Mouse (Mus musculus) intestine, embryonic 16.5 days (tissue): ENCODE results near the gene Cfap97d2. TPM values are rescaled to one million over a fixed set of nuclear protein-coding genes. Genes with fewer than 3 reads are reported as not detected.
A peak's percentile ranks its signal among the peaks of the same experiment; 100 is the strongest.

Source experiments
- ATAC-seq: fragments of 200-750 bp; cut with Nextera tagmentation; 2 replicates; pipeline ENCODE4 v1.8.0; 2017; ENCODE audit warnings: moderate TSS enrichment, moderate library complexity
- H3K27ac ChIP-seq: fragments of 300-500 bp; sonication (generic); 2 replicates; pipeline ENCODE4 v1.5.1; 2014; ENCODE audit warnings: mild to moderate bottlenecking, low read length
- H3K27me3 ChIP-seq: fragments of 300-500 bp; sonication (generic); replicated peaks from 2 replicates; pipeline ENCODE4 v1.6.1; 2014; ENCODE audit warnings: low read length, control low read depth, mixed read lengths; ENCODE audit not compliant: control insufficient read depth, insufficient read depth
- H3K36me3 ChIP-seq: fragments of 300-500 bp; sonication (generic); 2 replicates; pipeline ENCODE4 v1.6.1; 2014; ENCODE audit warnings: low read length, control low read depth; ENCODE audit not compliant: control insufficient read depth, insufficient read depth
- H3K4me1 ChIP-seq: fragments of 300-500 bp; sonication (generic); 2 replicates; pipeline ENCODE4 v1.6.1; 2014; ENCODE audit warnings: low read length, control low read depth, mixed read lengths; ENCODE audit not compliant: control insufficient read depth, insufficient read depth
- H3K4me2 ChIP-seq: fragments of 300-500 bp; sonication (generic); 2 replicates; pipeline ENCODE4 v1.6.1; 2014; ENCODE audit warnings: low read depth, low read length, control low read depth
- H3K4me3 ChIP-seq: fragments of 300-500 bp; sonication (generic); 2 replicates; pipeline ENCODE4 v1.5.1; 2014; ENCODE audit warnings: mild to moderate bottlenecking, low read length
- H3K9ac ChIP-seq: fragments of 300-500 bp; sonication (generic); 2 replicates; pipeline ENCODE4 v1.6.1; 2014; ENCODE audit warnings: low read depth, low read length
- H3K9me3 ChIP-seq: fragments of 300-500 bp; sonication (generic); 2 replicates; pipeline ENCODE4 v1.6.1; 2016; ENCODE audit warnings: low read length, control low read depth; ENCODE audit not compliant: control insufficient read depth
- WGBS: fragments of 180-500 bp; shearing (Covaris S2); extraction: QIAGEN DNeasy Blood & Tissue Kit; methylation state at CpG from one replicate; pipeline ENCODE4 v1.1.7; 2014; 5-methylcytosine and 5-hydroxymethylcytosine counted together
- polyA plus RNA-seq: library from polyadenylated mRNA; unstranded; fragments of >200 nt; fragmentation: Nextera tagmentation; extraction: Ambion mirVana; gene quantifications from 2 replicates; pipeline ENCODE4 v1.2.1, GENCODE M21; 2015

Gene Cfap97d2
- polyA plus RNA-seq, 1 experiment from 2014 or later, result 0.18 TPM

DNA sequence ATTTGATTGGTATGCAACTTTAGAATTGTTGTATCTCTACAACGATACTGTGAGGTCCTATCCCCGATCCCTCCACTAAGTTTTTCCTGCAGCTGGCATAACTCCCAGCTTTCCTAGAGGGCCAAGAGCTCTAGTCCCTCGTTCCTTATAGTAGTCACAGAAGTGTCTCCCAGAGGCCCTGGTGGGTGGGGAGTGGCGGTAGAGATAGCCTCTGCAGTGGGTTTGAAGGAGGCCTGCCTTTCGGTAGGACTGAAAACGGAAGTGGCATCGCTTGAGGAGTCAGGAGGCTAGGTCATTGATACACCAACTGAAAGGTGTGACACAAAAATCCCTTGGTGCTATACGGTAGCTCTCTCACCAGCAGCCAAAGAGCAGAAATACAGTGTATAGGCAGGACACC lies 27.5 kb upstream of the Cfap97d2 start:
- Histone ChIP-seq H3K4me2 (peak overlapping the region; percentile 66), H3K4me1 (peaks cover 15% of the 10 kb centered on the region), H3K4me3 (peak overlapping the region; percentile 78), H3K27me3 (0 out of 2 replicates have a peak, but pooled peaks cover 3% of the 10 kb centered on the region), H3K9me3 (no peaks in the 10 kb centered on the region), H3K36me3 (no peaks in the 10 kb centered on the region), H3K9ac (peak overlapping the region; percentile 34), H3K27ac (no peak overlapping the region)
- no peak for ATAC-seq
- WGBS, result 45% methylated on average over 8 of the region's 8 CpGs

DNA sequence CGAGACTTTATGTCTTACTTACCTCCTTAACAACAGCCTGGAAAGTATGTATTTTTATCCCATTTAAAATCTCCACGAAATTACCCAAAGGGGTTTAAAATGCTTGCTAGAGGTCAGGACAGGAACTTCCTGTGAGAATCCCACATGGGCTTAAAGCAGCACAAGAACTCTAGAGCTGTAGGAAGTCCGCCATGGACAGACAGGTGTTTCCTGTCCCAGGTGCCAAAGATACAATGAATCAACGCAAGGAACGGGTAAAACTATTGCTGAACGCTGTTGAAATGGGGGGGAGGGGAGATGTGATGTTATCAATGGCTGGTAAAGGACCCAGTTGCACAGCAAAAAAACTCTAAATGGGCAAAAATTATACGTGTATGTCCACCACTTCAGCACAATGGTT lies 21.6 kb upstream of the Cfap97d2 start:
- ATAC-seq, result no peak
- H3K27ac ChIP-seq, result no peak overlapping the region

GRCm38 (mm10) chr8:13685674-13686314 lies 19.9 kb upstream of the Cfap97d2 start:
- H3K27me3 ChIP-seq, result no peaks in the 10 kb centered on the region
- H3K4me2 ChIP-seq, result no peak overlapping the region
- H3K36me3 ChIP-seq, result no peaks in the 10 kb centered on the region
- ATAC-seq, result no peak
- peaks cover 3% of the 10 kb centered on the region for H3K4me1 ChIP-seq
- WGBS, result 88% methylated on average over 16 of the region's 16 CpGs
- no peak overlapping the region for H3K27ac ChIP-seq
- no peak overlapping the region for H3K4me3 ChIP-seq
- no peak overlapping the region for H3K9ac ChIP-seq
- H3K9me3 ChIP-seq, result no peaks in the 10 kb centered on the region

More for the DNA sequence above, 21.6 kb upstream of the Cfap97d2 start:
- Histone ChIP-seq H3K4me2 (no peak overlapping the region), H3K4me1 (peaks cover 3% of the 10 kb centered on the region), H3K9ac (no peak overlapping the region), H3K27me3 (0 out of 2 replicates have a peak, but pooled peaks cover 3% of the 10 kb centered on the region), H3K9me3 (no peaks in the 10 kb centered on the region), H3K36me3 (no peaks in the 10 kb centered on the region), H3K4me3 (no peak overlapping the region)
- WGBS, result 41% methylated on average over 7 of the region's 7 CpGs

GRCm38 (mm10) chr8:13686426-13686825 lies 19.3 kb upstream of the Cfap97d2 start:
- Histone ChIP-seq H3K36me3 (no peaks in the 10 kb centered on the region), H3K27ac (no peak overlapping the region), H3K4me3 (no peak overlapping the region), H3K4me2 (no peak overlapping the region), H3K27me3 (no peaks in the 10 kb centered on the region), H3K9me3 (no peaks in the 10 kb centered on the region), H3K9ac (no peak overlapping the region), H3K4me1 (peaks cover 3% of the 10 kb centered on the region)
- 56% methylated on average over 7 of the region's 7 CpGs for WGBS
- no peak for ATAC-seq

- H3K27me3 ChIP-seq, result no peaks in the 10 kb centered on the region
- H3K9ac ChIP-seq, result no peak overlapping the region
- no peak overlapping the region for H3K4me3 ChIP-seq
- H3K4me2 ChIP-seq, result no peak overlapping the region
- WGBS, result 91% methylated on average over 8 of the region's 8 CpGs
- no peak for ATAC-seq
- no peaks in the 10 kb centered on the region for H3K36me3 ChIP-seq
- H3K27ac ChIP-seq, result no peak overlapping the region
- peaks cover 3% of the 10 kb centered on the region for H3K4me1 ChIP-seq
- H3K9me3 ChIP-seq, result no peaks in the 10 kb centered on the region
Observed at GRCm38 (mm10) chr8:13687101-13687717, 18.5 kb upstream of the Cfap97d2 start.

- Histone ChIP-seq H3K4me1 (peaks cover 3% of the 10 kb centered on the region), H3K9ac (0 out of 2 replicates have a peak overlapping the region, but pooled peaks have one; percentile 10), H3K9me3 (no peaks in the 10 kb centered on the region), H3K36me3 (no peaks in the 10 kb centered on the region), H3K27ac (no peak overlapping the region), H3K4me2 (no peak overlapping the region), H3K27me3 (no peaks in the 10 kb centered on the region), H3K4me3 (no peak overlapping the region)
- no peak for ATAC-seq
- 82% methylated on average over 4 of the region's 4 CpGs for WGBS
Observed at GRCm38 (mm10) chr8:13687941-13688340, 17.7 kb upstream of the Cfap97d2 start.

- no peak overlapping the region for H3K4me3 ChIP-seq
- no peaks in the 10 kb centered on the region for H3K27me3 ChIP-seq
- H3K36me3 ChIP-seq, result no peaks in the 10 kb centered on the region
- H3K9me3 ChIP-seq, result no peaks in the 10 kb centered on the region
- peaks cover 3% of the 10 kb centered on the region for H3K4me1 ChIP-seq
- no peak overlapping the region for H3K4me2 ChIP-seq
- no peak for ATAC-seq
- no peak overlapping the region for H3K27ac ChIP-seq
- 46% methylated on average over 6 of the region's 6 CpGs for WGBS
- H3K9ac ChIP-seq, result no peak overlapping the region
Observed at GRCm38 (mm10) chr8:13688461-13688860, 17.2 kb upstream of the Cfap97d2 start.

DNA sequence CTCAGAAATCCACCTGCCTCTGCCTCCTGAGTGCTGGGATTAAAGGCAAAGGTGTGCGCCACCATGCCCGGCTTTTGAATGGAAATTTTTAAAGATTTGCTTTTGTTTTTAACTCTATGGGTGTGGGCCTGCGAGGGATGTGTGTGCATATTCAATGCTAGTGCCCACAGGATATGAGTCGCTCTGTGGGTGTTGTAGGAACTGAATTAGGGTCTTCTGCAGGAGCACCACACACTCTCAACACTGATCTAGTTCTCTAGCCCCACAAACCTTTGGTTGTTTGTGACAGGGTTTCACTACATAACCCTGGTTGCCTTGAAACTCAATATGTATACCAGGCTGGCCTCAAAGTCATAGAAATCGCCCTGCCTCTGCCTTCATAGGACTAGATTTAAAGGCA lies 16.4 kb upstream of the Cfap97d2 start:
- Histone ChIP-seq H3K4me1 (peaks cover 3% of the 10 kb centered on the region), H3K9me3 (no peaks in the 10 kb centered on the region), H3K27me3 (no peaks in the 10 kb centered on the region), H3K9ac (no peak overlapping the region), H3K27ac (no peak overlapping the region), H3K4me3 (no peak overlapping the region), H3K4me2 (no peak overlapping the region), H3K36me3 (no peaks in the 10 kb centered on the region)
- ATAC-seq, result no peak
- WGBS, result 89% methylated on average over 5 of the region's 5 CpGs

DNA sequence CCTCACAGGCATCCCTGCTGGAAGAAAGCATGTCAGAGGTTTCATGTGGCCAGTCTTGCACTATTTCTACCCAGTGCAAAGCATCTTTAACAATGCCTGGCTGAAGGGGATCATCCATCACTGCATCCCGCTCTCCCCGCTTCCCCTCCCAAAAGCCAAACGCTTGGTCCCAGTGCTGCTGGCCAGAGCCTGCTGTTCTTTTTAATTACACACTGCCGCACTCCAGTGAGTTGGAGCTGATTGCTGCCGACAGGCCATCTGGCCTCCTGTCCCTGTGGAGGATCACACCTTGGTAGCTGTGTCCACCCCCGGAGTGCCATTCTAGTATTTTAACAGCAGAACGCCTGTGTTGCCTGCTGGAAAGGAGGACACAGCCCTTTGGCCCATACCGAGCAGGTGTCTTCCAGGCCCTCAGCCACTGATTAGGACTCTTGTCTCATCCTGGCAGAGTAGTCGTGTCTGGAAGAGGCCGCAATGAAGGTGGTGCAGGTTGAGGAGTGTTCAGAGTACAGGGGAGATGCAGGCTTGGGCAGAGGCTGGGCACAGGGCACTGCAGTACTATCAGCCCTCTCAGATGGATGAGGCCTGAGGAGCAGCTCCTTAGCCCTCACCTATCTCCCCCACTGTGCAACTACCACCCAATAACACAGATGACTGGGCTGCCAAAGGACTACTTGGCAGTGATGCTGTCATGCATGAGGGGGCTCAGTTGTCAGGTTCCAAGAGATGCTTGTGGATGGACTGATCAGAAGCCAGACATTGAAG lies 13.2 kb upstream of the Cfap97d2 start:
- Histone ChIP-seq H3K9ac (no peak overlapping the region), H3K27ac (no peak overlapping the region), H3K4me3 (no peak overlapping the region), H3K9me3 (no peaks in the 10 kb centered on the region), H3K27me3 (no peaks in the 10 kb centered on the region), H3K36me3 (no peaks in the 10 kb centered on the region), H3K4me2 (no peak overlapping the region), H3K4me1 (peaks cover 19% of the 10 kb centered on the region)
- 64% methylated on average over 10 of the region's 10 CpGs for WGBS
- no peak for ATAC-seq
